Mouse (Mus musculus) neural tube, embryonic 15.5 days (tissue): ENCODE data around the gene Dnaja3. TPM values are rescaled to one million over a fixed set of nuclear protein-coding genes. Genes with fewer than 3 reads are reported as not detected.
"Not testable (repeated sequence)": the region's sequence is repeated elsewhere in the genome, so short reads cannot be mapped to it uniquely, and the experiment has no call there.

Experiments used
- ATAC-seq: fragments of 200-750 bp; cut with Nextera tagmentation; 2 replicates; pipeline ENCODE4 v1.8.0; 2017; ENCODE audit warnings: mild to moderate bottlenecking, moderate TSS enrichment, moderate library complexity; ENCODE audit not compliant: low FRiP score
- H3K27ac ChIP-seq: fragments of 300-500 bp; sonication (generic); replicated peaks from 2 replicates; pipeline ENCODE4 v1.5.1; 2015; ENCODE audit warnings: mild to moderate bottlenecking, inconsistent platforms
- H3K27me3 ChIP-seq: fragments of 300-500 bp; sonication (generic); replicated peaks from 2 replicates; pipeline ENCODE4 v1.6.1; 2015; ENCODE audit warnings: inconsistent platforms
- H3K36me3 ChIP-seq: fragments of 300-500 bp; sonication (generic); 2 replicates; pipeline ENCODE4 v1.6.1; 2015; ENCODE audit warnings: inconsistent platforms
- H3K4me1 ChIP-seq: fragments of 300-500 bp; sonication (generic); 2 replicates; pipeline ENCODE4 v1.6.1; 2015; ENCODE audit warnings: inconsistent platforms
- H3K4me2 ChIP-seq: fragments of 300-500 bp; sonication (generic); 2 replicates; pipeline ENCODE4 v1.6.1; 2015; ENCODE audit warnings: inconsistent platforms, mild to moderate bottlenecking, moderate library complexity
- H3K4me3 ChIP-seq: fragments of 300-500 bp; sonication (generic); replicated peaks from 2 replicates; pipeline ENCODE4 v1.5.1; 2015; ENCODE audit warnings: mild to moderate bottlenecking, inconsistent platforms
- H3K9ac ChIP-seq: fragments of 300-500 bp; sonication (generic); replicated peaks from 2 replicates; pipeline ENCODE4 v1.6.1; 2015; ENCODE audit warnings: mild to moderate bottlenecking, inconsistent platforms
- H3K9me3 ChIP-seq: fragments of 300-500 bp; sonication (generic); replicated peaks from 2 replicates; pipeline ENCODE4 v1.6.1; 2016; ENCODE audit warnings: inconsistent platforms
- WGBS: fragments of 180-500 bp; shearing (Covaris S2); methylation state at CpG from one replicate; pipeline ENCODE4 v1.1.7; 2015; ENCODE audit warnings: mixed read lengths; 5-methylcytosine and 5-hydroxymethylcytosine counted together
- polyA plus RNA-seq: library from polyadenylated mRNA; unstranded; fragments of >200 nt; fragmentation: Nextera tagmentation; extraction: Ambion mirVana; gene quantifications from 2 replicates; pipeline ENCODE4 v1.2.1, GENCODE M21; 2015

Gene Dnaja3
- polyA plus RNA-seq, 1 experiment from 2014 or later = 68.6 TPM

DNA sequence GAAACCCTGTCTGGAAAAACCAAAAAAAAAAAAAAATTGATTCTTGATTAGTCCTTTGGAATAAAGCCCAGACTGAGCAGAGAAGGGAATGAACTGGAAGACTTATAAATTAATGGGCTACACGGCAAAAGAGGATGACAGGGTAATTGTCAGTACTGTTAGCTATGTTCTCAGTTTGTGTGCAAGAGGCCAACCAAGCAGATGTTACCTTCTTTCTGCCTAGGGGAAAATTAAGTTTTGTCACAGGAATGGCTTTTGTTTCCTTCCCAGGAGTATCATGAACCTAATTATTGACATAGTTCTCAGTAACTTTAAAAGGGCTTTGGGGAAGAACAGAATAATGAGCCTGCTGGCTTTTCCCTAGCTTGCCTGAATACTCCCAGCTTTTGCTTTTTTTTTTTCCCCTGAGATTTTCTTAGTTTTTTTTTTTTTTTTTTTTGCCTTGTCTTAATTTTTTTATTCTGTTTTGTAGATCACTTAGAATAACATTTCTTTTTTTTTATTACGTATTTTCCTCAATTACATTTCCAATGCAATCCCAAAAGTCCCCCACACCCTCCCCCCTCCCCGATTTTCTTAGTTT lies 91.1 kb downstream of the Dnaja3 start:
- H3K4me3 ChIP-seq = no peak overlapping the region
- ATAC-seq = no peak
- H3K9ac ChIP-seq = no peak overlapping the region
- peaks cover 19% of the 10 kb centered on the region for H3K4me1 ChIP-seq
- no peak overlapping the region for H3K4me2 ChIP-seq
- H3K36me3 ChIP-seq = no peaks in the 10 kb centered on the region
- H3K9me3 ChIP-seq = no peaks in the 10 kb centered on the region
- no peaks in the 10 kb centered on the region for H3K27me3 ChIP-seq
- 61% methylated on average over 3 of the region's 3 CpGs for WGBS
- H3K27ac ChIP-seq = no peak overlapping the region

GRCm38 (mm10) chr16:4736262-4736661 lies 96.5 kb downstream of the Dnaja3 start:
- 90% methylated on average over 2 of the region's 2 CpGs for WGBS
- H3K4me1 ChIP-seq = no peaks in the 10 kb centered on the region; the same call in none of the 2 replicates
- no peaks in the 10 kb centered on the region for H3K27me3 ChIP-seq
- no peak overlapping the region for H3K4me2 ChIP-seq
- no peak for ATAC-seq
- no peak overlapping the region for H3K4me3 ChIP-seq
- no peaks in the 10 kb centered on the region for H3K9me3 ChIP-seq
- no peak overlapping the region for H3K27ac ChIP-seq
- no peak overlapping the region for H3K9ac ChIP-seq
- no peaks in the 10 kb centered on the region for H3K36me3 ChIP-seq

DNA sequence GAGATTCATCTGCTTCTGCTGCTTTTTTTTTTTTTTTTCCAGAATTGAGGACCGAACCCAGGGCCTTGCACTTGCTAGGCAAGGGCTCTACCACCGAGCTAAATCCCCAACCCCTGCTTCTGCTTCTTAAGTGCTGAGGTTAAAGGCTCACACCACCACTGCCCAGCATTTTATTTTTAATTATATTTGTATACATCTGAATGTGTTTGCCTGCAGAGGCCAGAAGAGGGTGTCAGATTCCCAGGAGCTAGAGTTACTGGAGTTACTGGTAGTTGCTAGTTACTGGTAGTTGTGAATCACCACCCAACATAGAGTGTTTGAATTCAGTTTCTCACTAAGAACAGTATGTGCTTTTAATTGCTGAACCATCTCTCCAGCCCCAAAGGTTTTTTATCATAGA lies 100.2 kb downstream of the Dnaja3 start:
- no peak overlapping the region for H3K4me3 ChIP-seq
- no peaks in the 10 kb centered on the region; the same call in 1 of the 2 replicates for H3K4me1 ChIP-seq
- H3K4me2 ChIP-seq = no peak overlapping the region
- no peak overlapping the region for H3K9ac ChIP-seq
- no peak for ATAC-seq
- WGBS = 95% methylated on average over 2 of the region's 2 CpGs
- no peaks in the 10 kb centered on the region; the same call in 1 of the 2 replicates for H3K9me3 ChIP-seq
- no peaks in the 10 kb centered on the region for H3K27me3 ChIP-seq
- H3K36me3 ChIP-seq = no peaks in the 10 kb centered on the region
- H3K27ac ChIP-seq = no peak overlapping the region

DNA sequence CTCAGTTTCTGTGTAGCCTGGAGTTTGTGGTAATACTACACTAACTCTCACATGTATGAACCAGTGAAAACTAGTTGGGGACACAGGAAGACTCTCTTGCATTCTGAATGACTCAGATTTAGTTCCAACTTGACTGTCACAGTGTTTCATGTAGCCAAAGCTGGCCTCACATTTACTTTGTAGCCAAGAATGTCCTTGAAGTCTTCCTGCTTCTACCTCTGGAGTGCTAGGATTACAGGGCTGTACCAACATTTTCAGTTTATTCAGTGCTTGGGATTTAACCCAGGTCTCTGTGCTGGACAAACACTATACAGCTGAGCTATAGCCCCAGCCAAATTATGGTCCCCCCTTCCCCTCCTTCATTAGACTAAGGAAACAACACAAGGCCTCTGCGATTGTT lies 102.4 kb downstream of the Dnaja3 start:
- no peaks in the 10 kb centered on the region; the same call in 1 of the 2 replicates for H3K9me3 ChIP-seq
- WGBS = 100% methylated on average over 1 of the region's 1 CpGs
- ATAC-seq = no peak
- H3K27me3 ChIP-seq = no peaks in the 10 kb centered on the region
- no peak overlapping the region for H3K4me2 ChIP-seq
- H3K4me3 ChIP-seq = no peak overlapping the region
- H3K27ac ChIP-seq = no peak overlapping the region
- H3K4me1 ChIP-seq = no peaks in the 10 kb centered on the region
- H3K36me3 ChIP-seq = no peaks in the 10 kb centered on the region
- no peak overlapping the region for H3K9ac ChIP-seq

DNA sequence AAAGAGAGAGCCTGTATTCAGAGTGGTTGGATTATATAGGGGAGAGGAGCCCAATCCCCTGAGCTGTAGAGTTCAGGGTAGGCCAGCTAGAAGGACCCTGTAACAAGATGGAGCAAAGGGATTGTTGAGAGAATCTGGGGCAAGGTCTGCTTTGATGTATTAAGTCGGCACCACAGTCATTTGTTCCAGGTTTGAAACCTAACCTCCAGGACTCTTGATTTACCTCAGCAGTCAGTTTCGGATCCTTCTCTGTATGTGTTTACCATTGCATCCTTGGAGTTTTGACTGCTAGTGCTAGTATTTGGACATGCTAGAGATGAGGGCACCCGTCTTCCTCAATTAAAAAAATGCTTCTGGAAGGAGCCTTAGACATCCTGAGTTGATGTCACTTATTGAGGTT lies 112.4 kb downstream of the Dnaja3 start:
- no peak overlapping the region for H3K27ac ChIP-seq
- ATAC-seq = no peak
- H3K4me1 ChIP-seq = peaks cover 8% of the 10 kb centered on the region
- no peaks in the 10 kb centered on the region for H3K9me3 ChIP-seq
- no peak overlapping the region for H3K4me3 ChIP-seq
- H3K4me2 ChIP-seq = no peak overlapping the region
- WGBS = 95% methylated on average over 3 of the region's 3 CpGs
- H3K9ac ChIP-seq = no peak overlapping the region
- no peaks in the 10 kb centered on the region for H3K27me3 ChIP-seq
- no peaks in the 10 kb centered on the region for H3K36me3 ChIP-seq

DNA sequence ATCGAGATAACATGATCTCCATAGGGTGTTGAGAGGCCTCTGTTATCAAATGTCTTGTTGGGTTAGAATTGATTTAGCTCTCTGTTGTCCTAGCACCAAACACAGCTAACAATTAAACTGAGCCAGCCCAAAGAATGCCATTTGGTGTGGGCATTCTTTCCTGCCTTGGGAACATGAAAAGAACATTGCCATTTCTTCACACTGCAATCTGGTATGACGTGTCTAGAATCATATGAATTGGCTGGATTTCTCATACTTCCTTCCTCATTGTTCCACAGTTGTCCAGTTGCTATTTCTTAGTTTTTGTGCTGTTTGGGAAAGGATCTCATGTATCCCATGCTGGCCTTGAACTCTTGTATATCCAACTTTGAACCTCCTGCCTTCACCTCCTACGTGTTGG lies 114.3 kb downstream of the Dnaja3 start:
- no peak overlapping the region for H3K9ac ChIP-seq
- H3K9me3 ChIP-seq = no peaks in the 10 kb centered on the region
- ATAC-seq = no peak
- no peak overlapping the region for H3K4me3 ChIP-seq
- no peak overlapping the region for H3K27ac ChIP-seq
- peaks cover 15% of the 10 kb centered on the region for H3K4me1 ChIP-seq
- no peak overlapping the region for H3K4me2 ChIP-seq
- H3K27me3 ChIP-seq = no peaks in the 10 kb centered on the region
- WGBS = 91% methylated on average over 3 of the region's 3 CpGs
- H3K36me3 ChIP-seq = no peaks in the 10 kb centered on the region

DNA sequence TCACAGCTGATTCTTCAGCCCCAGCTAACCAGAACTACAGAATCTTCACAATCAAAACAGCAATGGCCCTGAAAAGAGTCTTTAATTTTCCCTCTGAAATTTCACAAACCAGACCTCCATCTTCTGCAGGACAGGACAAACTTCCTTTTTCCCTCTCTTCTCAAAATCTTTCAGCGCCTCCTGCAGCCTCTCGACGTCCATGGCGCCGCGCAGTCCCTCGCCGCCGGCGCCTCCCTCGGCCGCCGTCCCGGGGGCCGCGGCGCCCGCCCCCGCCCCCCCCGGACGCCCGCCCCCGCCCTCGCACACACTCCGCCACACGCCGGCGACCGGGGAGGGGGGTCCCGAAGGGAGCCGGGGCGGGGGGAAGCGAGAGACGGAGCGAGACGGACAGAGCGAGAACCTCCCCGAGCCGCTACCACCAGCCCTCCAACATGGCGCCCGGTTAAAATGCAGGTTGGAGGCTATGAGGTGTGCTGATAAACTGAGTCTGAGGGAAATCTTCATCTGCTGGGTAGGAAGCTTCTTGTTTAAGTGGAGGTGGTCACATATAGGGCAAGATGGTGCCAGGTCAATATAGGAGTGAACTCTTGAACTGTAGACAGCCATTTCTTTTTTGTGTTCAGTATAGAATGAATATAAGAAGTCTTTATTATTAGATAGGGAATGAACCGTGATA lies 117.0 kb downstream of the Dnaja3 start:
- ATAC-seq = peak; percentile 85
- Histone ChIP-seq H3K4me3 (peak overlapping the region; percentile 44), H3K4me2 (peak overlapping the region; percentile 52), H3K9ac (peak overlapping the region; percentile 42), H3K27ac (peak overlapping the region; percentile 80), H3K4me1 (peaks cover 17% of the 10 kb centered on the region)
- WGBS = 3% methylated on average over 34 of the region's 42 CpGs
- not testable (repeated sequence) for H3K9me3 ChIP-seq, H3K27me3 ChIP-seq, H3K36me3 ChIP-seq

Other genes starting within 250 kb of the Dnaja3 start
- 4.0 and 5.0 TPM in 2 replicates for gene Adcy9, start 219.5 kb upstream of the Dnaja3 start, polyA plus RNA-seq
- 22.4 and 26.3 TPM in 2 replicates for gene Srl, start 98.2 kb upstream of the Dnaja3 start, polyA plus RNA-seq
- gene Tfap4, start 80.1 kb upstream of the Dnaja3 start, polyA plus RNA-seq = 8.6 and 12.3 TPM in 2 replicates
- 17.2 and 18.7 TPM in 2 replicates for gene Glis2, start 45.3 kb upstream of the Dnaja3 start, polyA plus RNA-seq
- 150 and 179 TPM in 2 replicates for gene Pam16, start 15.0 kb upstream of the Dnaja3 start, polyA plus RNA-seq
- 7.1 and 8.8 TPM in 2 replicates for gene Vasn, start within 50 bp of the Dnaja3 start, polyA plus RNA-seq
- 31.4 and 35.5 TPM in 2 replicates for gene Coro7, start 39.8 kb downstream of the Dnaja3 start, polyA plus RNA-seq
- gene Nmral1, start 79.4 kb downstream of the Dnaja3 start, polyA plus RNA-seq = 50.8 and 51.4 TPM in 2 replicates
- 119 and 120 TPM in 2 replicates for gene Hmox2, start 86.4 kb downstream of the Dnaja3 start, polyA plus RNA-seq
- gene Cdip1, start 150.3 kb downstream of the Dnaja3 start, polyA plus RNA-seq = 130 and 137 TPM in 2 replicates
- gene 4930562C15Rik, start 195.4 kb downstream of the Dnaja3 start, polyA plus RNA-seq = 0.54 and 0.60 TPM in 2 replicates
- gene Ubald1, start 240.3 kb downstream of the Dnaja3 start, polyA plus RNA-seq = 66.0 and 66.7 TPM in 2 replicates
- gene Mgrn1, start 246.3 kb downstream of the Dnaja3 start, polyA plus RNA-seq = 122 and 125 TPM in 2 replicates